Mouse (Mus musculus) lung, postnatal 4 days (tissue): ENCODE measurements around the gene Sgpp1.
A peak's percentile ranks its signal among the peaks of the same experiment; 100 is the strongest.
"Not testable (repeated sequence)": the region's sequence is repeated elsewhere in the genome, so short reads cannot be mapped to it uniquely, and the experiment has no call there.

Experiments
- DNase-seq, 2 experiments: peaks; one replicate each; pipeline ENCODE4 v3.0.0; 2021

Gene Sgpp1

DNA sequence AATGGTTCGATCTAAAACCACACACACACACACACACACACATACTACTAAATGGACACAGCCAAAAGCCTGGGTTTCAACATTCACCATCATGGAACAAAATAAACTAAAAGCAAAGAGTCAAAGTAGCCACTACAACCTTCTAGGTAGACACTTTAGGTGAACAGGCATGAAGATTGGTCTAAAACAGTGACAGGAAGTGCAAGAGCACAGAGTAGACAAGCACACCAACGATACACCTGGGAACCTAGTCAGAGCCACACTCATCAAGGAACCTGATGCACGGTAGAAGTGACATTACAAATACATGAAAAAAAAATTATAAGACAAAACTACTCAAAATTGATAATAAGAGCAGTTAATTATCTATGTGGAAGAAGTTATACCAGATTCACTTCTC is 4.0 kb downstream of the Sgpp1 start:
- no peak for DNase-seq

DNA sequence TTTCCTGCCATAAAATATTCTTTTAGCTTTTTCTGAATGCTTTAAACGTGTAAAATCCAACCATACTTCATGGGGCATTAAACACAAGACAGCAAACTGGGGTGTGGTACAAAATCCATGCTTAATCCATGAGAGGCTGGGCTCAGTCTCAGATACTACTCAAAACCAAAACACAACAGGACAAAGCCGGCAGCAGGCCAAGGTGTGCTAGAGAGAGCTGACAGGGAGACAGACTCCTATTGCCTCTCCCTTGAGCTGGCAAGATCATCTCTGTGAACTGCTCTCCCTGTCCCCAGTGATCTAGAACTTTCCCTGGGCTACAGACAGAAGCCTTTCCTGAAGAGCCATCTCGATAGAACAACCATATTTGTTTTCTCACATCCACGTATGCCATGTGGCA is 5.1 kb downstream of the Sgpp1 start:
- no peak for DNase-seq

DNA sequence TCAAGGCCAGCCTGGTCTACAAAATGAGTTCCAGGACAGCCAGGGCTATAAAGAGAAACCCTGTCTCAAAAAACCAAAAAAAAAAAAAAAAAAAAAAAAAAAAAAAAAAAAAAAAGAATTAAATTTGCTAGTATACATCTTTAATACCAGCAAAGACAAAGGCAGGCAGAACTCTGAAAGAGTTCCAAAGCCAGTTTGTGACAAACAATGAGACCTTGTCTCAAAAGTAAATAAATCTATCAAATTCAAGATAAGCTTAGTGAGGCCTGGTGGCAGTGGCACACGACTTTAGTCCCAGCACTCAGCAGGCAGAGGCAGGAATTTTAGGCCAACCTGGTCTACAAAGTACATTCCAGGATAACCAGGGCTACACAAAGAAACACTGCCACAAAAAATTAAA is 5.7 kb downstream of the Sgpp1 start:
- DNase-seq, result no peak

DNA sequence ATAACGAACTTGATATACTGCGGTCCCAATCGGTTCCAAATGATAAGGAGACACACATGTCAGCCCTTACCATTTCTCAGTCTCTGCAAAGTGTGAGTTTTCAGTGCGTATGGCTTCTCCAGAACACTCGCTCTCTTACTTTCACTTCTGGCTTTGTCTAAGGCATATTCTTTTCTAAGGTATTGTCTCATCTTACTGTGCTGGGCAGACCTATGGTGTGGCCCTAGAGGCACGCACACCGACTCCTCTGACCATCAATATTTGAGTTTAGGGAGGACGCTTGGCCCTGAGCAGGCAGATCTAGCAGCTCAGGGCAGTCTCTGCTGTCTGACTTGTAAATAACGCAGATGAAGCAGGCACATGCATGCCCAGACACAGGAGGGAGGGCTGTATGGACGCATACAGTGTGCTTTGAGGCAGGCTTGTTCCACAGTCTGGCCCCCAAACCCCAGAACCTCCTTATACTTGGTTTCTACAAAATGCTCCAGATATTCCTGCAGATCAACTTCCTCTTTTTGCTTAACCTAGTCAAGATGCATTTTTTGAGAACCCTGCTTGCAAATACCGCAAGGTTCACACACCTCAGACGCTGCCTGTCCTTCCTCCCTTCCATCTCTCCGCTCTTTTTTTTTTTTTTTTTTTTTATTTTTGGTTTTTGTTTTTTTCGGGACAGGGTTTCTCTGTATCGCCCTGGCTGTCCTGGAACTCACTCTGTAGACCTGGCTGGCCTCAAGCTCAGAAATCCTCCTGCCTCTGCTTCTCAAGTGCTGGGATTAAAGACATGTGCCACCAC is 8.0 kb downstream of the Sgpp1 start:
- DNase-seq, result no peak

DNA sequence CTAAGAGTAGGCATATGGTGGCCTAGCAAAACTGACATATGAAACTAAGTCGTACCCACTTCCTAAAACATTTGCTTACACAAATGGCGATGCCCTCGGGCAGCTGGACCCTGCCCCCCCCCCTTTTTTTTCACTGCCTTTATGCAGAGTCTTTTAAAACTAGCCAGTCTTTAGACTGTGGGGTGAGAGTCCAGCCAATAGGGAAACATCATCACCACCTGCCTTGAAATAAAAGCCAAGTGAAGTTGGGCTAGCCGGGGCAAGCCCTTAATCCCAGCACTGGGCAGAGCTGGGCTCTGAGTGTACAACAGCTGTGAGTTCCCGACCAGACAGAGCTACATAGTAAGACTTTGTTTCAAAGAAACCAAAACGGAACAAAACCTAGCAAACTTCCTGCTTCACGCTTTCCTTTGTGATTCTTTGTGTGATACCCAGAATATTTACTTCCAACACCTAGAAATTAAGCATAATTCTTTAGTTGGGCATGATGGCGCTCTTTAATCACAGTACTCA is 9.1 kb downstream of the Sgpp1 start:
- DNase-seq, result no peak

DNA sequence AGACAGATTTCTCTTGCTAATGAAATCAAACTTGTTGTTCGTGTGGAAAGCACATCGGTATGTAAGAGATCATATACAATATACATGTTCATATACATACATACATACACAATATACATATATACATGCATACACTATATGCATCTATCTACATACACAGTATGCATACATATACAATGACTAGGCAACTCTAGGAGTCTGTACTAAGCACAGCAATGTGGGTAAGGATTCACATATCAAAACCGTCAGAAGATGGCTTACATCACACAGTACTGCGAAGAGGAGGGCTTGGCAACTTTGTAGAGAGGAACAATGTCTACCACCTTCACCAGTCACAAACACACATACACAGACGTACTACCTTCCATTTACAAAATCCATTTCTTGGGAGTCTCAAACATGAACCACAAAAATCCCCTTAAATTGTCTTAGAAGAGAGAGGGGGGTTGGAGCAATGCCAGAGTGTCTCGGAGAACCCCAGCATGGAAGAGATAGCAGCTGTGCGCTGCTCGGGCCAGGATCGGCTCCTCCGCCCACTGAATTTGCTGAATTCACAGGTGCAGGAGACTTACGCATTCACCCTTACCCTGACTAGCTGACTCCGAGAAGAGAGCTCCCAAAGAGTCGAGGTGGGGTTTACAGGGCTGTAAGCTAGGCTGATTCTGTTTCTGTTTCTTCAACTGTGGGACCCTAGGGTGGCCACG is 10.8 kb downstream of the Sgpp1 start:
- DNase-seq, result no peak

DNA sequence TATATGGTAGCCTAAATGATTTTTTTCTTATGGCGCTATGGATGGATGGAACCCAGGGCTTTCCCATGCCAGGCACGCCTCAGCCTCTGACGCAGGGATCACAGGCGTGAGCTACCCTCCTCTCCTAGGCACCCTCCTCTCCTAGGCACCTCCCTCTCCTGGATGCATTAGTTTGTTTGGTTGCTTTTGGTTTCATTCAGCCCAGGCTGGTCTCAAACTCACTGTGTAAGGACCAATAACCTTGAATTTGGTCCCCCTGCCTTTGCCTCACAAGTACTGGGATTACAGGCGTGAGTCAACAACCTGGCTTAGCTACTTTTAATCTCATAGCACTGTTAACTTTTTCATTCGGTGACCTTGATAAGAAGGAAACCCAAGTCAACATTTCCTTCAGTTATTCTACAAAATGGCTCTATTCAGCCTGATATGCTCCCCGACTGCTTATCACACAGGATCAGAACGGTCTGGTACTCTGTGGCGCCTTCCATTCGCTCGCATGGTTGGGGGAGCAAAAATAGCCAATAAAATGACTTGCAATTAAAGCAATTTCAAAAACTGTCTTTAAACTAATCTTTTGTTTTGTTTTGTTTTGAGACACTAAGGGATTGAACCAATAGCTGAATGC is 11.6 kb downstream of the Sgpp1 start:
- DNase-seq, result no peak

DNA sequence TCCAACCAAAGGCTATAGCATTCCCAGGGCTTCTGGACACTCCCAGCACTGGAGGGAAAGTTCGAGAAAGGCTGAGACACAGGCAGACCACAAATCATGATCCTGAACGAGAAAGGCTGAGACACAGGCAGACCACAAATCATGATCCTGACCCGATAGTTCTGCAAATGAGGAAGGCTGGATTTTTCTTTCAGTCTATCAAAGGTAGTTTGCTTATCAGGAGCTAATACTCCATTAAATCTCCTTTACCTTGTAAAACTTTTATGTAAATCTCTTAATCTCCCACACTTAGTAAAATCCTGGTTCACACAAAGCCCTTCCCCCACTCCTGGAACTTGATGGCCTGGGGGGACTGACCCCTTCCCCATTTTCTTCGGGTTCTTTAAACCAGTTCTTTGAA is 13.6 kb downstream of the Sgpp1 start:
- DNase-seq, result no peak

DNA sequence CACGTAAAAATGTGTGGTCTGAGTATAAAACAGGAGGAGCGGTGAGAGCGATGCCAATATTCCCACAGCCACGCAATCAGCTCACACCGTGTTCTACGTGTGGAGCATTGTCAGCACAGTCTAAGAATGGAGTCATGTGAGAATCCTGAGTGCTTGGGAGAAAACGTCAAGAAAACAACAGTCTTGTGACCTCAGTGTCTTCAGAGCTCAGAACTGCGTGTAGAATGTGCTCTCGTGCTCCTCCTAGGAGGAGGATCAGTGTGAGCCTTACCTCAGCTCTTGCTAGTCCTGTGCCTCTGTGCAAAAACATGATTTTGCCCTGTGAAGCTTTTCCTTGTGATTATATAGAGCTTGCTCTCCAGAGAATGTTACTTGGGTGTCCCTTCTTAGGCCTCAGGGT is 14.5 kb downstream of the Sgpp1 start:
- DNase-seq, result no peak

DNA sequence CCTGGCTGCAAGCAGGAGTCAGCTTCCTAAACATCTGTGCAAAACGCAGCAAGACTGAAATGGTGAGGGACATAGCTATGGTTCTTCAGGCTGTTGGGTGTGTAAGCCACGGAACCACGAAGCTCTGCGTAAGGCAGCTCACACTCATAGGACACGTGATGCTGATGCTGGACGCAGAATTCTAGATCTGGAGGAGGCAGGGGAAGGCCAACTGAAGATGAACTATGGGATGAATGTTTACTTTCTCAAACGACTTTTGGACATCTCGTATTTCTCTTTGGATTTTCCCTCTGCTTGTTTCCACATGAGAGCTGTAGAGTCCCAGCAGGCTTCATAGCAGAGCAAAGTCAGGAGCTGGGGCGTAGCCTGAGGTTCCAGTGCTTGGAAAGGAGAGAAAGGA is 21.9 kb downstream of the Sgpp1 start:
- DNase-seq, result no peak

DNA sequence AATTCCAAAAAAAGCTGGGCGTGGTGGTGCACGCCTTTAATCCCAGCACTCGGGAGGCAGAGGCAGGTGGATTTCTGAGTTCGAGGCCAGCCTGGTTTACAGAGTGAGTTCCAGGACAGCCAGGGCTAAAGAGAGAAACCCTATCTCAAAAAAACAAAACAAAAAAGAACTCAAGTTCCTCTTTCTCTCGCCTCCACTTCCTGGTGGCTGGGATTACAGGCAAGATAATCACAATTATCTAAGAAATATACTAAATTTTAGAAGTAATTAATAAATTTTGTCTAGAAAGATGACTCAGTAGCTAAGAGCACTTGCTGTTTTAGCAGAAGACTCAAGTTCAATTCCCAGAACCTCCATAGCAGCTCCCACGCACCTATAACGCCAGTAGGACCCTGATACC is 22.6 kb downstream of the Sgpp1 start:
- DNase-seq, result not testable (repeated sequence)

DNA sequence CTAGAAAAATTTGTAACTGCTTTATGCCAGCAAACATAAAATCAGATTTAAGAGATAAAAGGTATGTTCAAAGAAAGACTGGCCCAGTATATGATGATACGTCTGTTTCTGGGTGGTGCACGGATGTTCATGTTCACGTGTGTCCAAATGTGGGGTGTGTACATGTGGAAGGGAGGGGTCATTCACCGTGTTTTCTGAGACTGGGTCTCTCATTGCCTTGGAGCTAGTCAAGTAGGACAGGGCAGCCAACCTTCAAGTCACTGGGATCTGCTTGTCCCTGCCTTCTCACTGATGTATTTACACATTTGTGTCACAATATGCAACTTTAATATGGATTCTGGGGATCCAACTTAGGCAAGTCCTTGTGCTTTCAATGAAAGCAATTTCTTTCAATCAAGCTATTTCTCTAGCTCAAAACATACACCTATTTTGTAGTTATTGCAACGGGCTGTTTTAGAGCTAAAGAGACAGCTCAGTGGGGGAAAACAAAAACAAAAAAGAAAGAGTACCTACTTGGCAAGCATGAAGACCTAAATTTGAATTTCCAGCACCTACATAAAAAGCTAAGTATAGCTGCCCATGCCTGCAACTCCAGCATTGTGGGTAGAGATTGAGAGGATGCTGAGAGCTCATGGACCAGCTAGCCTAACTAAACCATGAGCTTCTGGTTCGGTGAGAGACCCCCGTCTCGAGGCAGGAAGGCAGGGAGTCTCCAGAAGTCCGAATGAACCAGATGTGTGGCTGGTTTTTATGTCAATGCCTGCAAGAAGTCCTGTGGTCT is 24.7 kb downstream of the Sgpp1 start:
- DNase-seq, result no peak

DNA sequence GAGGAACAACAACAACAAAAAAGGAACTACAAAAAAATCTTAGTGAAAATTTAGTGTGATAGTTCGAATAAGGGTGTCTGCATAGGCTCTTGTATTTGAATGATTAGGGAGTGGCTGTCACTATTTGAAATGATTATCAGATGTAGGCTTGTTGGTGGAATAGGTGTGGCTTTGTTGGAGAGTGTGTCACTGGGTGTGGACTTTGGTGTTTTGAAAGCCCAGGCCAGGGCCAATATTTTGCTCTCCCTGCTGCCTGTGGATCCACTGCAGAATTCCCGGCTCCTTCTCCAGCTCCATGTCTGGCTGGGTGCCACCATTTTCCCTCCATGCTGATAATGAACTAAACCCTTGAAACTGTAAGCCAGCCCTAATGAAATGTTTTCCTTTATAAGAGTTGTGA is 26.0 kb downstream of the Sgpp1 start:
- no peak for DNase-seq

DNA sequence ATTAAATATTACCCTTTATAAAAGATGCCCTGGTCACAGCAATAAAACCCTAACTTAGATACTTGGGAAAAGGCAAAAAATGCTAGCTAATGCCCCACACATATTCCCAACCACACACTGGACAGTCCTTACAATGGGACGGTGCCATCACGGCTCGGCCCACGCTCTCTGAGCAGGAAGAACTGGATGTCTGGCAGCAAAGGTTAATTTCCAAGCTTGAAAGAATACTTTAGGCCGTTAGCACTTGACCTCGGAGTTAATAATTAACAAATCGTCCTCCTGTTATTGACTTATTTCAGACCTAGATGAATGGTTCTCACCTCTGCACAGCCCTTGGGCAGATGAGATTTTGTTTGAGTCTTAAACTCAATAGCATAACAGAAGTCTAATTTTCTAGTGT is 28.9 kb downstream of the Sgpp1 start:
- DNase-seq, result no peak

DNA sequence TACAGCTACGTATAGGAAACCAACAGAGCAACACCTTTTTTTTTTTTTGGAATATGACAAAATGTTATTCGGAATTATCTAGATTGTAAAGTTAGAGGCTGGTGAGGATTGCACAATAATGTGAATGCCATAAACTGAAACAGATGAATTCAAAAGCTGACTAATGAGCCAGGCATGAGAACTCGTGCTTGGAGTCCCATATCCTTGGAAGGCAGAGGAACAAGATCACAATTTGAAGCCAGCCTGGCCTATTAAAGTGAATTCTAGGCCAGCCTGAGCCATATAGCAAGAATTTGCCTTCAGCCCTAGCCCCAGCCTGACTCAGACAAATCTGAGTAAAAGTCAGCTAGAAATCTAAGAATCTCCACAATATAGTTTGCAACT is 32.8 kb downstream of the Sgpp1 start:
- no peak for DNase-seq

DNA sequence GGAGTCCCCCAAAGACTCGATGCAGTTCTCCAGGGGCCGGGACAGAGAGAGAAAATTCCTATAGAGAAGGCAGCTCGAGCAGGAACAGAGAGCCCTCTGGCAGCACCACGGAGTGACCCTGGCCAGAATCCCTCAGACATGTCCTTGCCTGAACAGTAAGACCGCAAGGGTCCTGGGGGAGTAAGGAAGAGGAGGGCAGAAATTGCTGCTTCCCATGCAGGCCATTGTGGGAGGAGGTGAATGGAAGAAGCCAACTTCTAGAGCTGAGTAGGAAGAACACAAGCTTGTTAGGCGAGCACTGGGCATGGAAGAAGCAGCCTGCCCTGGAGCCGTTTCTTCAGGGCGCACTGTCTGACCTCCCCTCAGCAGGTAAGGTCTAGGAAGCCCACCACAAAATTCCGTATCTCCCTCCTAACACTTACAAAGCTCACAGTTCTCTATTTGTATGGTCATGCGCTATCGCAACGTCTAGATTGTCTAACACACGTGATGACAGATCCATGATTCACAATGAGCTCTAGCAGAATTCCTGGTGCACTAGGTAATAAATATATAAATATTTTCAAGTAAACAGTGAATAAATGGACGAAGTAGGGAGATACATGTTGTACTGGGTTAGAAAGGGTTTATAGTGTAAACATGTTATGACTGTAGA is 33.3 kb downstream of the Sgpp1 start:
- DNase-seq, result no peak

DNA sequence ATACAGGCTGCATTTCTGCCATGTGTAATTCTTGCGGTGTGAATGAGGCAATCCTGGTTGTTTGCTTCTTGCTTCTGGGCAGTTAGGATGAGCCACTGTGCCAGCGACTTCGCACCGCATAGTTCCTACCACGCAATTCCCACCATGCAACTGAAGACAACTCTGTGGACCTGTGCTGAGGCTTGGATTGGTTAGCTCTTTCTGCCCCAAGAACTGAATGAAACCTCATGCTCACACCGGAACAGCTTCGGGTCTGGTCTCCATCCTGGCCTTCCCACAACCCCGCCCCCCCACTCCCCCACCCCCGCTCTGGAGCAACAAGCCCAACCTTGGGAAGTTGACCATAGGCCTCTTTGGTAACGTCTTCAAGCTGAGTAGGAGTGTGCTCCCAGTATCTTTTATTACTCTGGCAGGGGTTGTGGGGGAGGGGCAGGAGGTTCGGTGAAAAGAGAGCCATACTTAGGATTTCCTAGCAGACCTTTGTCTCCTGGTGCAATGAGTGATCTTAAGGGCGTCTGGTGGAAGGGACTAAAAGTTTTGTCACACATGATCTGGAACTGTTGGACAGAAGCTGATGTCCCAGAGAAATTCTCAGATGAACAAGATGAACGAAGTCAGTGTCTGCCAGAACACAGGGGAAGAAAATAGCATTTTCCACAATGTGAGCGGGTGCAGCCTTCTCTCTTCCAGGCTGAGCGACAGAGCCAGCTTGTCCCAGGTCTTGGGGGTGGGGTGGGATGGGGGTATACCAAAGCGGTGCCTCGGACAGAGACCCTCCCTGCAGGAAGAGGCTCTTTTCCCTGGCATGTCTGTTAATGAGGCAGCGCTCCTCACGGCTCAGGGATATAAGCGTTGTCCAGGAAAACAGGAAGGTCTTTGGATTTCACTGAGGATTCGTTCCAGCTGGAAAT is 34.1 kb downstream of the Sgpp1 start:
- DNase-seq, result peak; percentile 14 to 21

DNA sequence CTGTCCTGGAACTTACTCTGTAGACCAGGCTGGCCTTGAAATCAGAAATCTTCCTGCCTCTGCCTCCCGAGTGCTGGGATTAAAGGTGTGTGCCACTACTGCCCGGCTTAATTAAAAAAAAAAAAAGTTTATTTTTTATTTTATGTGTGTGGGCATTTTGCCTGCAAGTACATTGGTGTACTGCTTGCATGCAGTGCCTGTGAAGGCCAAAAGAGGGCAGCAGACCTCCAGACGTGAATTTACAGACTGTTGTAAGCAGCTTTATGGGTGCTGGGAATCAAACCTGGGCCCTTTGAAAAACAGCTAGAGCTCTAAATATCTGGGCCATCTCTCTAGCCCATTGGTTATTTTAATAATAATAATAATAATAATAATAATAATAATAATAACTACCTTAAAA is 36.8 kb downstream of the Sgpp1 start:
- DNase-seq, result no peak

DNA sequence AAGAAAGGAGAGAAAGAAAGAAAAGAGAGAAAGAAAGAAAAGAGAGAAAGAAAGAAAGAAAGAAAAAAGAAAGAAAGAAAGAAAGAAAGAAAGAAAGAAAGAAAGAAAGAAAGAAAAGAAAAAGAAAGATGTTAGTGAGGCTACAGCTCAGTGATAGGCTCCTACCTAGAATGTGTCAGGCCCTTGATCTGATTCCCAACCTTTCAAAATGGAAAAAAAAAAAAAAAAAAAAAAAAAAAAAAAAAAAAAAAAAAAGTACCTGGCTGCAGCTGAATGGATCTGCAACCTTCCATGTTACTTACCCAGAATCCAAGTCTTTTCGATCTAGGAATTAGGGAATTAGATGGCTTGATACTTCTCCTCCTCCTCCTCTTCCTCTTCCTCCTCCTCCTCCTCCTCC is 39.7 kb downstream of the Sgpp1 start:
- not testable (repeated sequence) for DNase-seq

DNA sequence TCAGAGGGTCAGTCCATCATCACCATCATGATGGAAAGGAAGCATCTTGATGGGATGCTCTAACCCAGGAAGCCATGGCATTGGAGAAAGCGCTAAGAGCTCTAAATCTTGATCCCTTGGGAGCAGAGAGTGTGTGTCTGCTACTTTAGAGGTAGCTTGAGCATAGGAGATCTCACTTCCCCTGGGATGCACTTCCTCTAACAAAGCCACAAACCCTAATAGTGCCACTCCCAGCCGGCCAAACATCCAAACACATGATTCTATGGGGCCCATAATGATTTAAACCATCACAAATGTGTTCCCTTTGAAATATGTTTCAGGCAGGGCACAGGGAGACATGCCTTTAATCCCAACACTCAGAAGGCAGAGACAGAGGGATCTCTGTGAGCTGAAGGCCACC is 46.5 kb downstream of the Sgpp1 start:
- DNase-seq, result no peak

DNA sequence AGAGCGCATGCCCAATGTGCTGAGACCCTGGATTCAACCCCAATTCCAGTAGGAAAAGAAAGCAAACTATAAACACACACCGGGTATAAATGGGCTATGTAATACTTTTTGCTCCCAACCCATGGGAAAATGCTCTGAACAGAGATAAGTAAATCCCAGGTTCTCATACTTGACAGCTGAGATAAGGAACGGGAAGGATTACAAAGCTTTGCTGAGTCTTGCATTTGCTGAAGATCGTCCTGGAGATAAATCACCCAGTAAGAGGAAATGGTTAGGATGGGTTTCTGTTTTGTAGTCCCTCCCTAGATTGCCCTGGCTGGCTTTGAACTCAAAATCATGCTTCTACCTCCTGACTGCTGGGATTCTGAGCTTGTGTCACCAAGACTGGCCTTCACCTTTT is 48.2 kb downstream of the Sgpp1 start:
- no peak for DNase-seq

DNA sequence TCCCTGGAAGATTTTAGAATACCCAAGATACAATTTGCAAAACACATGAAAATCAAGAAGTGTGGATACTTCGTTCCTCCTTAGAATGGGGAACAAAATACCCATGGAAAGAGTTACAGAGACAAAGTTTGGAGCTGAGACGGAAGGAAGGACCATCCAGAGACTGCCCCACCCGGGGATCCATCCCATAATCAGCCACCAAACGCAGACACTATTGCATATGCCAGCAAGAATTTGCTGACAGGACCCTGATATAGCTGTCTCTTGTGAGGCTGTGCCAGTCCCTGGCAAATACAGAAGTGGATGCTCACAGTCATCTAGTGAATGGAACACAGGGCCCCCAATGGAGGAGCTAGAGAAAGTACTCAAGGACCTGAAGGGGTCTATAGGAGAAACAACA is 51.5 kb downstream of the Sgpp1 start:
- DNase-seq, result not testable (repeated sequence)
